In the genomic region with DNA sequence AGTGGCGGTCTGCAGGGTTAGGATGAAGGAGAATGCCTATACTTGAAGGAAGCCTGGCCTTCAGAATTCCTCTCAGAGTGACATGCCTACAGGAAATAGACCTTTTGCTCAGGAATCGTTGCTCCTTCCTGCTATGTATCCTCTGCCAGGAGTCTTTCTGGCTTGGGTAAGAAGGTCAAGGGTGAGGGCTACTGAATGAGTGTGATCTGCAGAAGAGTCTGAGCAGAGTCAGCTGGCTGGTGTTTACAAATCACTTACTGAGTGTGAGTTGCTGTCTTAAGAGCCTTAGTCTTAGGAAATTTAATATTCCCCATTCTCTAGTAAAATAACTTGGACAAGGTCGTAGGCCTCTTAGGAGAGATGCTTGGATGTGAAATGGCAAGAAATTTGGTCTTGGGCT, we compare ENCODE assay signal across 12 mouse cellular contexts.
"Had no signal": no experiment of that assay in that cellular context is flagged by ENCODE, and none has a peak within 500 bp of the region (broad histone marks: within the 10 kb centered on the region; RNA-seq: fewer than 3 reads in every experiment).

No protein-coding gene starts in this region.

- H3K9me3 ChIP-seq: limb, embryonic 10.5 days; liver, embryonic 15.5 days; midbrain, embryonic 12.5 days had no signal

- ATAC-seq: intestine, embryonic 16.5 days had no signal

- DNase-seq: kidney, adult 8-10 months; kidney, postnatal 14 days; right cerebral cortex, postnatal 25 days; thymus, postnatal 4 days had no signal

- H3K36me3 ChIP-seq: limb, embryonic 10.5 days; liver, embryonic 15.5 days; midbrain, embryonic 12.5 days had no signal

- H3K4me1 ChIP-seq: limb, embryonic 10.5 days; liver, embryonic 15.5 days; megakaryocyte, embryonic 14.5 days had no signal

- H3K4me2 ChIP-seq: liver, embryonic 11.5 days; liver, embryonic 15.5 days; midbrain, embryonic 12.5 days had no signal

- H3K27ac ChIP-seq: limb, embryonic 10.5 days; liver, embryonic 15.5 days; macrophage; midbrain, embryonic 12.5 days; stomach, postnatal 0 days had no signal

- H3K4me3 ChIP-seq: limb, embryonic 10.5 days; liver, embryonic 15.5 days; megakaryocyte, embryonic 14.5 days; midbrain, embryonic 12.5 days had no signal

- H3K27me3 ChIP-seq: liver, embryonic 15.5 days; megakaryocyte, embryonic 14.5 days had no signal

- H3K9ac ChIP-seq: liver, embryonic 15.5 days; midbrain, embryonic 12.5 days had no signal
